9 mouse cellular contexts compared by ENCODE assay signal in the genomic region with DNA sequence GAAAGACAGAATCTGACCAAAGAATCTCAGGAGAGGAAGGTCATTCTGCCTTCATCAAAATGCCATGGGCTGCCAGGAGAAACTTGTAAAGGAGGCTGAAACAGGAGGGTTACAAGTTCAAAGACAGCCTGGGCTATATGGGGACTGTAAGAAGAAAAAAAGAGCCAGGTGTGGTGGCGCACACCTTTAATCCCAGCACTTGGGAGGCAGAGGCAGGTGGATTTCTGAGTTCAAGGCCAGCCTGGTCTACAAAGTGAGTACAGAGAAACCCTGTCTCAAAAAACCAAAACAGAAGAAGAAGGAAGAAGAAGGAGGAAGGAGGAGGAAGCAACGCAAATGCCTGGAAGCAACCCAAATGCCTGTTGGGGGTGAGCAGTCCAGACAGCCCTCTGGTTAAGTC. TPM values are rescaled to one million over a fixed set of nuclear protein-coding genes. Genes with fewer than 3 reads are reported as not detected.
DNase-seq lines count a peak whose midpoint lies in the region; ATAC-seq and TF ChIP-seq lines count a peak whose summit lies in the region.
"Had no signal": no experiment of that assay in that cellular context is flagged by ENCODE, and none has a peak within 500 bp of the region (broad histone marks: within the 10 kb centered on the region; RNA-seq: fewer than 3 reads in every experiment).

A gene (plus strand): TSS at position 301 of the 400 bp plus-strand sequence.

- TF ChIP-seq CTCF in kidney, postnatal 0 days (IDR thresholded peaks at IDR 0.05; ENCODE audit: low read depth) = no peak

- no peaks in the 10 kb centered on the region for H3K4me1 ChIP-seq in kidney, postnatal 0 days (replicated peaks; ENCODE audit: insufficient read depth, low read length)
- no peaks in the 10 kb centered on the region; the same call in 1 of the 2 replicates for H3K4me1 ChIP-seq in brown adipose tissue, adult 24 weeks (ENCODE audit: control insufficient read depth, insufficient read depth, insufficient read length, low read length)
- peaks cover 4% of the 10 kb centered on the region; the same call in 1 of the 2 replicates for H3K4me1 ChIP-seq in heart, embryonic 10.5 days
- H3K4me1 ChIP-seq in midbrain, embryonic 16.5 days (ENCODE audit: control insufficient read depth, insufficient read depth, low read length) = peaks cover 6% of the 10 kb centered on the region; the same call in 1 of the 2 replicates

- DNase-seq in kidney, postnatal 0 days (ENCODE audit: low spot score) = no peak
- no peak for DNase-seq in kidney, adult 11 months
- no peak for DNase-seq in heart, embryonic 10.5 days (ENCODE audit: low spot score)
- no peak for DNase-seq in layer of hippocampus, postnatal 36 days
- no peak for DNase-seq in spleen, postnatal 4 days (ENCODE audit: low spot score in 2 of 2)
- no peak for DNase-seq in spleen, adult 12 weeks (ENCODE audit: low spot score)

- no peaks in the 10 kb centered on the region for H3K36me3 ChIP-seq in kidney, postnatal 0 days (ENCODE audit: insufficient read depth, low read length)
- H3K36me3 ChIP-seq in heart, embryonic 10.5 days = no peaks in the 10 kb centered on the region
- H3K36me3 ChIP-seq in midbrain, embryonic 16.5 days (ENCODE audit: control insufficient read depth, insufficient read depth, low read length) = no peaks in the 10 kb centered on the region

- peak within 1 kb of the TSS; percentile 88 for H3K27ac ChIP-seq in kidney, postnatal 0 days
- H3K27ac ChIP-seq in brown adipose tissue, adult 24 weeks (replicated peaks; ENCODE audit: low read depth, low read length) = peak within 1 kb of the TSS; percentile 81
- H3K27ac ChIP-seq in heart, embryonic 10.5 days = peak within 1 kb of the TSS; percentile 82
- no peak within 1 kb of the TSS for H3K27ac ChIP-seq in midbrain, embryonic 16.5 days (ENCODE audit: low read length)

- H3K9ac ChIP-seq in kidney, postnatal 0 days (ENCODE audit: low read depth, low read length) = peak within 1 kb of the TSS; percentile 64
- H3K9ac ChIP-seq in midbrain, embryonic 16.5 days (ENCODE audit: low read depth, low read length) = peak within 1 kb of the TSS; percentile 47

- WGBS in kidney, postnatal 0 days = 75% methylated on average over 2 of the region's 2 CpGs
- WGBS in heart, embryonic 10.5 days = 82% methylated on average over 2 of the region's 2 CpGs
- 93% methylated on average over 2 of the region's 2 CpGs for WGBS in midbrain, embryonic 16.5 days

- peak within 1 kb of the TSS; percentile 59 for H3K4me3 ChIP-seq in kidney, postnatal 0 days (replicated peaks; ENCODE audit: low read depth, low read length)
- H3K4me3 ChIP-seq in brown adipose tissue, adult 24 weeks (ENCODE audit: insufficient read depth, low read depth, low read length) = peak within 1 kb of the TSS; percentile 73
- H3K4me3 ChIP-seq in heart, embryonic 10.5 days = peak within 1 kb of the TSS; percentile 72
- peak within 1 kb of the TSS; percentile 42 for H3K4me3 ChIP-seq in midbrain, embryonic 16.5 days (ENCODE audit: low read depth, low read length)

- no peak for ATAC-seq in kidney, postnatal 0 days (replicated peaks; ENCODE audit: low FRiP score, low read depth)
- ATAC-seq in midbrain, embryonic 16.5 days = no peak

- H3K9me3 ChIP-seq in kidney, postnatal 0 days (replicated peaks; ENCODE audit: low read length) = no peaks in the 10 kb centered on the region
- no peaks in the 10 kb centered on the region for H3K9me3 ChIP-seq in heart, embryonic 10.5 days
- H3K9me3 ChIP-seq in midbrain, embryonic 16.5 days (replicated peaks; ENCODE audit: control insufficient read depth, low read length, poor library complexity, severe bottlenecking) = no peaks in the 10 kb centered on the region

- H3K4me2 ChIP-seq in kidney, postnatal 0 days (ENCODE audit: low read length) = peak within 1 kb of the TSS; percentile 84
- H3K4me2 ChIP-seq in midbrain, embryonic 16.5 days (ENCODE audit: low read length) = peak within 1 kb of the TSS; percentile 79

- H3K27me3 ChIP-seq in kidney, postnatal 0 days (ENCODE audit: insufficient read depth, low read length) = no peaks in the 10 kb centered on the region
- H3K27me3 ChIP-seq in heart, embryonic 10.5 days (ENCODE audit: insufficient read depth, poor library complexity, severe bottlenecking) = no peaks in the 10 kb centered on the region
- H3K27me3 ChIP-seq in midbrain, embryonic 16.5 days (ENCODE audit: control insufficient read depth, insufficient read depth, low read depth, low read length) = no peaks in the 10 kb centered on the region

RNA-seq across cellular contexts. Expression of the gene that starts here (rescaled TPM):
- 292 and 305 TPM in 2 replicates for polyA plus RNA-seq in kidney, postnatal 0 days (2015; fragmentation: Nextera tagmentation; extraction: Ambion mirVana)
- 22.4 and 24.0 TPM in 2 replicates for polyA plus RNA-seq in brown adipose tissue, adult 24 weeks (2012; ENCODE audit: insufficient read depth, insufficient read length, missing spikeins)
- 19.3 and 26.4 TPM in 2 replicates for polyA plus RNA-seq in heart, embryonic 10.5 days (2016; fragmentation: Nextera tagmentation; extraction: Ambion mirVana)
- total RNA-seq in layer of hippocampus, postnatal 36 days (2021) = 10 to 100 TPM; 11.5 to 13.8 TPM
- polyA plus RNA-seq in midbrain, embryonic 16.5 days (2015; fragmentation: Nextera tagmentation; extraction: Ambion mirVana) = 20.0 and 25.2 TPM in 2 replicates
- total RNA-seq: MEL had no signal

Comparison
In these comparisons a context has a peak if more than half of its experiments do, and no peak if none do; other contexts are left out.
1. RNA of the gene that starts here (polyA plus RNA-seq): 292 to 305 TPM in kidney, postnatal 0 days; 20.0 to 25.2 TPM in midbrain, embryonic 16.5 days, 22.4 to 24.0 TPM in brown adipose tissue, adult 24 weeks and 19.3 to 26.4 TPM in heart, embryonic 10.5 days; every median in the first group is over 10 times any median in the second.
2. Peak in every context shown above with its lines, with median percentiles within 50 percentile points of each other: H3K4me3 ChIP-seq.